Mouse (Mus musculus) neutrophil, adult 83 days (primary cell): ENCODE measurements around the gene Rufy4. TPM values are rescaled to one million over a fixed set of nuclear protein-coding genes. Genes with fewer than 3 reads are reported as not detected.

Source experiments
- total RNA-seq, 2 experiments: library from RNA; stranded (reverse); gene quantifications; one replicate each; pipeline ENCODE4 v1.2.4; 2023

Rufy4 gene
- 1 to 10 TPM; 3.3 to 4.2 TPM for total RNA-seq

GRCm38 (mm10) chr1:74124991-74125552, at the start of gene Rufy4:
Rufy4 (plus strand) TSS chr1:74125541.

GRCm38 (mm10) chr1:74124021-74124981, 1.0 kb upstream of the Rufy4 start, which contains the start of gene Tns1:
Tns1 (minus strand) TSS chr1:74124449.

GRCm38 (mm10) chr1:74153461-74154184, 28.3 kb downstream of the Rufy4 start, which contains the start of gene Cxcr2:
Cxcr2 (plus strand) TSS chr1:74153989.

GRCm38 (mm10) chr1:74194445-74194844, 69.1 kb downstream of the Rufy4 start, which contains the start of gene Cxcr1:
Cxcr1 (minus strand) TSS chr1:74194631.

Other genes starting within 250 kb of the Rufy4 start
- 10 to 100 TPM; 18.8 to 19.2 TPM for gene Tns1, start 1.1 kb upstream of the Rufy4 start, total RNA-seq
- gene Cxcr2, start 28.4 kb downstream of the Rufy4 start, total RNA-seq: 100 to 1,000 TPM; 328 to 426 TPM
- gene Cxcr1, start 69.1 kb downstream of the Rufy4 start, total RNA-seq: under 1 TPM in 1 of 2 experiments, not detected in 1; 0.38 TPM
- gene Arpc2, start 110.5 kb downstream of the Rufy4 start, total RNA-seq: 100 to 1,000 TPM; 649 to 657 TPM
- under 1 TPM in 1 of 2 experiments, not detected in 1; 0.51 TPM for gene Gpbar1, start 153.0 kb downstream of the Rufy4 start, total RNA-seq
- gene Aamp, start 159.2 kb downstream of the Rufy4 start, total RNA-seq: 10 to 100 TPM; 60.2 to 63.7 TPM
- 10 to 100 TPM; 12.1 to 15.6 TPM for gene Pnkd, start 159.4 kb downstream of the Rufy4 start, total RNA-seq
- gene Tmbim1, start 180.1 kb downstream of the Rufy4 start, total RNA-seq: 10 to 100 TPM; 12.5 to 13.5 TPM
- gene Catip, start 236.6 kb downstream of the Rufy4 start, total RNA-seq: not detected
- gene Slc11a1, start 249.7 kb downstream of the Rufy4 start, total RNA-seq: 100 to 1,000 TPM; 174 to 175 TPM